Mouse (Mus musculus): ENCODE measurements around the gene Adamts12. TPM values are rescaled to one million over a fixed set of nuclear protein-coding genes. Genes with fewer than 3 reads are reported as not detected.

The Adamts12 gene
- under 1 TPM; 0.39 to 0.57 (median 0.47) TPM for total RNA-seq (2022)

- DNase-seq (ENCODE audit: low spot score in 2 of 2) = no peak
Measured at GRCm38 (mm10) chr15:11064558-11065411, at the start of gene Adamts12. Gene Adamts12 (plus strand): TSS chr15:11064790.

- DNase-seq (ENCODE audit: low spot score in 2 of 2) = no peak
Measured at GRCm38 (mm10) chr15:11014931-11015330, 49.7 kb upstream of the Adamts12 start.

- no peak for DNase-seq (ENCODE audit: low spot score in 2 of 2)
Measured at GRCm38 (mm10) chr15:11026801-11027561, 37.6 kb upstream of the Adamts12 start.

- DNase-seq (ENCODE audit: low spot score in 2 of 2) = no peak
Measured at GRCm38 (mm10) chr15:11030188-11030587, 34.4 kb upstream of the Adamts12 start.

- DNase-seq (ENCODE audit: low spot score in 2 of 2) = peak in 1 of 2 experiments; percentile 4
Measured at GRCm38 (mm10) chr15:11035947-11036474, 28.6 kb upstream of the Adamts12 start.

GRCm38 (mm10) chr15:11036535-11037375 lies 27.8 kb upstream of the Adamts12 start:
- no peak for DNase-seq (ENCODE audit: low spot score in 2 of 2)

GRCm38 (mm10) chr15:11037376-11037695 lies 27.3 kb upstream of the Adamts12 start:
- DNase-seq (ENCODE audit: low spot score in 2 of 2) = peak in 1 of 2 experiments; percentile 5

- no peak for DNase-seq (ENCODE audit: low spot score in 2 of 2)
Measured at GRCm38 (mm10) chr15:11037711-11038110, 26.9 kb upstream of the Adamts12 start, which contains the start of gene Rxfp3. Gene Rxfp3 (minus strand): TSS chr15:11037991.

GRCm38 (mm10) chr15:11038476-11038875 lies 26.1 kb upstream of the Adamts12 start:
- DNase-seq (ENCODE audit: low spot score in 2 of 2) = peak in 1 of 2 experiments; percentile 47

- no peak for DNase-seq (ENCODE audit: low spot score in 2 of 2)
Measured at GRCm38 (mm10) chr15:11040067-11040466, 24.5 kb upstream of the Adamts12 start.

GRCm38 (mm10) chr15:11041229-11041628 lies 23.4 kb upstream of the Adamts12 start:
- DNase-seq (ENCODE audit: low spot score in 2 of 2) = no peak

- DNase-seq (ENCODE audit: low spot score in 2 of 2) = no peak
Measured at GRCm38 (mm10) chr15:11042828-11043227, 21.8 kb upstream of the Adamts12 start.

GRCm38 (mm10) chr15:11053678-11054439 lies 10.7 kb upstream of the Adamts12 start:
- DNase-seq (ENCODE audit: low spot score in 2 of 2) = no peak

GRCm38 (mm10) chr15:11054440-11055080 lies 10.0 kb upstream of the Adamts12 start:
- DNase-seq (ENCODE audit: low spot score in 2 of 2) = no peak

- no peak for DNase-seq (ENCODE audit: low spot score in 2 of 2)
Measured at GRCm38 (mm10) chr15:11062903-11063302, 1.7 kb upstream of the Adamts12 start.

GRCm38 (mm10) chr15:11064160-11064557 lies 431 bp upstream of the Adamts12 start:
- no peak for DNase-seq (ENCODE audit: low spot score in 2 of 2)

GRCm38 (mm10) chr15:11065528-11066171 lies 1.1 kb downstream of the Adamts12 start:
- DNase-seq (ENCODE audit: low spot score in 2 of 2) = no peak

- no peak for DNase-seq (ENCODE audit: low spot score in 2 of 2)
Measured at GRCm38 (mm10) chr15:11066299-11066698, 1.7 kb downstream of the Adamts12 start.

- no peak for DNase-seq (ENCODE audit: low spot score in 2 of 2)
Measured at GRCm38 (mm10) chr15:11067891-11068290, 3.3 kb downstream of the Adamts12 start.
